ENCODE assay signal across 8 mouse cellular contexts in genomic region chr13:24565230-24565949, GRCm38 (mm10). TPM values are rescaled to one million over a fixed set of nuclear protein-coding genes. Genes with fewer than 3 reads are reported as not detected.
A peak's percentile ranks its signal among the peaks of the same experiment; 100 is the strongest.
DNase-seq lines count a peak whose midpoint lies in the region; ATAC-seq lines count a peak whose summit lies in the region.

No protein-coding gene starts in this region.

- H3K4me2 ChIP-seq in heart, embryonic 12.5 days: peak overlapping the region; percentile 41
- H3K4me2 ChIP-seq in midbrain, embryonic 14.5 days (ENCODE audit: low read length): no peak overlapping the region

- no peaks in the 10 kb centered on the region for H3K27me3 ChIP-seq in heart, embryonic 12.5 days (replicated peaks)
- no peaks in the 10 kb centered on the region for H3K27me3 ChIP-seq in midbrain, embryonic 14.5 days (ENCODE audit: control insufficient read depth, insufficient read depth, low read length)

- H3K36me3 ChIP-seq in heart, embryonic 12.5 days: no peaks in the 10 kb centered on the region
- H3K36me3 ChIP-seq in midbrain, embryonic 14.5 days (ENCODE audit: control insufficient read depth, insufficient read depth, low read length): no peaks in the 10 kb centered on the region

- H3K27ac ChIP-seq in heart, embryonic 12.5 days (ENCODE audit: poor library complexity, severe bottlenecking): peak overlapping the region; percentile 95
- peak overlapping the region; percentile 66 for H3K27ac ChIP-seq in midbrain, embryonic 14.5 days (replicated peaks; ENCODE audit: low read depth, low read length)

- H3K4me3 ChIP-seq in heart, embryonic 12.5 days: no peak overlapping the region
- no peak overlapping the region for H3K4me3 ChIP-seq in midbrain, embryonic 14.5 days (replicated peaks; ENCODE audit: low read depth, low read length)

- no peaks in the 10 kb centered on the region for H3K9me3 ChIP-seq in heart, embryonic 12.5 days (replicated peaks)
- no peaks in the 10 kb centered on the region for H3K9me3 ChIP-seq in midbrain, embryonic 14.5 days (ENCODE audit: control insufficient read depth, low read length)

- no peak overlapping the region for H3K9ac ChIP-seq in heart, embryonic 12.5 days
- no peak overlapping the region for H3K9ac ChIP-seq in midbrain, embryonic 14.5 days (replicated peaks; ENCODE audit: low read length)

- peak; percentile 87 for ATAC-seq in heart, embryonic 12.5 days (ENCODE audit: insufficient number of reproducible peaks, low FRiP score)
- peak; percentile 40; the same call in 1 of the 2 replicates for ATAC-seq in midbrain, embryonic 14.5 days (ENCODE audit: low FRiP score, low TSS enrichment)
- ATAC-seq in inflammation-experienced regulatory T-cells, adult 6 months: no peak

- peaks cover 43% of the 10 kb centered on the region for H3K4me1 ChIP-seq in heart, embryonic 12.5 days (replicated peaks)
- H3K4me1 ChIP-seq in midbrain, embryonic 14.5 days (ENCODE audit: control insufficient read depth, insufficient read depth, low read length): peaks cover 3% of the 10 kb centered on the region; the same call in 1 of the 2 replicates

- 7% methylated on average over 8 of the region's 8 CpGs for WGBS in heart, embryonic 12.5 days
- 33% methylated on average over 8 of the region's 8 CpGs for WGBS in midbrain, embryonic 14.5 days

- DNase-seq in 3T3-L1 (ENCODE audit: low read depth, low spot score): peak; percentile 87
- DNase-seq in adrenal gland, postnatal 36 days: peak; percentile 51 to 60
- peak; percentile 29 to 45 for DNase-seq in kidney, postnatal 4 days
- DNase-seq in midbrain, embryonic 14.5 days: peak; percentile 33
- no peak for DNase-seq in B cell, adult 2 months
- DNase-seq in left cerebral cortex, adult 9 months (ENCODE audit: low spot score in 2 of 2): no peak

RNA-seq across cellular contexts. Expression of gene Ripor2, which starts 16.6 kb away (rescaled TPM):
- 1 to 10 TPM; 2.6 to 4.2 TPM for total RNA-seq in adrenal gland, postnatal 36 days (2021)
- polyA plus RNA-seq in heart, embryonic 12.5 days (2016; fragmentation: Nextera tagmentation; extraction: Ambion mirVana): 10.5 and 10.9 TPM in 2 replicates
- 31.2 and 33.4 TPM in 2 replicates for polyA plus RNA-seq in midbrain, embryonic 14.5 days (2014; fragmentation: Nextera tagmentation; extraction: Ambion mirVana)
- 100 to 1,000 TPM; 199 to 236 (median 232) TPM for polyA plus RNA-seq in inflammation-experienced regulatory T-cells, adult 6 months (2017; shearing (Covaris generic))

Comparison
In these comparisons a context has a peak if more than half of its experiments do, and no peak if none do; other contexts are left out.
1. DNase-seq: peak in 3T3-L1 (single experiment), adrenal gland, postnatal 36 days (2 of 2), kidney, postnatal 4 days (2 of 2) and midbrain, embryonic 14.5 days (single experiment); none in B cell, adult 2 months (0 of 2) and left cerebral cortex, adult 9 months (0 of 2).